Mouse (Mus musculus) lung, postnatal 0 days (tissue): Measurements from ENCODE around the gene Arhgap29. TPM values are rescaled to one million over a fixed set of nuclear protein-coding genes. Genes with fewer than 3 reads are reported as not detected.

Experiments
- ATAC-seq: fragments of 200-750 bp; cut with Nextera tagmentation; 2 replicates; pipeline ENCODE4 v1.8.0; 2017; ENCODE audit warnings: moderate library complexity
- DNase-seq: peaks from one replicate; pipeline ENCODE4 v3.0.0-alpha.2; 2016; ENCODE audit warnings: low spot score
- H3K27ac ChIP-seq: fragments of 300-500 bp; sonication (generic); 2 replicates; pipeline ENCODE4 v1.5.1; 2014; ENCODE audit warnings: antibody characterized with exemption, mild to moderate bottlenecking, low read length, mixed read lengths
- H3K27me3 ChIP-seq: fragments of 300-500 bp; sonication (generic); replicated peaks from 2 replicates; pipeline ENCODE4 v1.6.1; 2014; ENCODE audit warnings: low read length, mixed read lengths; ENCODE audit not compliant: insufficient read depth
- H3K36me3 ChIP-seq: fragments of 300-500 bp; sonication (generic); 2 replicates; pipeline ENCODE4 v1.6.1; 2014; ENCODE audit warnings: low read length, mixed read lengths; ENCODE audit not compliant: insufficient read depth
- H3K4me1 ChIP-seq: fragments of 300-500 bp; sonication (generic); 2 replicates; pipeline ENCODE4 v1.6.1; 2014; ENCODE audit warnings: antibody characterized with exemption, low read depth, low read length, mixed read lengths; ENCODE audit not compliant: insufficient read depth
- H3K4me2 ChIP-seq: fragments of 300-500 bp; sonication (generic); replicated peaks from 2 replicates; pipeline ENCODE4 v1.6.1; 2014; ENCODE audit warnings: low read depth, mild to moderate bottlenecking, low read length, moderate library complexity, mixed read lengths
- H3K4me3 ChIP-seq: fragments of 300-500 bp; sonication (generic); 2 replicates; pipeline ENCODE4 v1.5.1; 2014; ENCODE audit warnings: low read depth, low read length
- H3K9ac ChIP-seq: fragments of 300-500 bp; sonication (generic); replicated peaks from 2 replicates; pipeline ENCODE4 v1.6.1; 2014; ENCODE audit warnings: low read depth, mild to moderate bottlenecking
- H3K9me3 ChIP-seq: fragments of 300-500 bp; sonication (generic); 2 replicates; pipeline ENCODE4 v1.6.1; 2016; ENCODE audit warnings: low read length, mixed read lengths
- CTCF ChIP-seq: IDR thresholded peaks from 2 replicates; pipeline ENCODE4 v1.5.1; 2016; ENCODE audit warnings: antibody characterized with exemption, mild to moderate bottlenecking
- EP300 ChIP-seq: IDR thresholded peaks from 2 replicates; pipeline ENCODE4 v1.6.1; 2016; ENCODE audit warnings: antibody characterized with exemption, mild to moderate bottlenecking, control low read depth
- WGBS: fragments of 180-500 bp; shearing (Covaris S2); extraction: QIAGEN DNeasy Blood & Tissue Kit; methylation state at CpG from one replicate; pipeline ENCODE4 v1.1.7; 2014; 5-methylcytosine and 5-hydroxymethylcytosine counted together
- polyA plus RNA-seq: library from polyadenylated mRNA; unstranded; fragments of >200 nt; fragmentation: Nextera tagmentation; extraction: Ambion mirVana; gene quantifications from 2 replicates; pipeline ENCODE4 v1.2.1, GENCODE M21; 2015

The Arhgap29 gene
- polyA plus RNA-seq, 1 experiment from 2014 or later = 56.8 TPM

DNA sequence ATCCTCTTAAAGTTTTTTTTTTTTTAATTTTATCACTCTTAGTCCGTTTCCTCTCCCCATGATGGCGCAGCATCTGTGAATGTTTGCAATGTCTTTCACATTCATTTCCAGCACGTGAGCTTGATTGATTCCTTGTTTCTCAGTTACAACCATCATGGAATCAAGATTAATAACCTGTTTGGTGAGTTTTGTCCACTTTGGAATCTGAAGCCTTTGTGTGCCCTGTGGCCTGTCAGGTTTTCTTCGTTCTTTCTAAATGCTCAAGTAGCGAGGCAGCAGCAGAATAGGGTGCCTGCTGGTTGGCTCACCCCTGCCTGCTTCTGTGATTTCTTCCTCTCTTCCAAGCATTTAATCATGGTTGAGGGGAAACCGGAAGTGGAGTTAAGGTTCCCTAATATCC lies 2.2 kb upstream of the Arhgap29 start:
- no peak overlapping the region for H3K9ac ChIP-seq
- peak; percentile 80 for DNase-seq
- no peak overlapping the region for H3K4me3 ChIP-seq
- H3K4me2 ChIP-seq = no peak overlapping the region; the same call in 1 of the 2 replicates
- 26% methylated on average over 6 of the region's 6 CpGs for WGBS
- H3K27me3 ChIP-seq = no peaks in the 10 kb centered on the region
- TF ChIP-seq EP300 = no peak
- H3K36me3 ChIP-seq = no peaks in the 10 kb centered on the region
- no peak for ATAC-seq
- H3K4me1 ChIP-seq = no peaks in the 10 kb centered on the region
- 0 out of 2 replicates have a peak overlapping the region, but pooled peaks have one; percentile 15 for H3K27ac ChIP-seq
- H3K9me3 ChIP-seq = no peaks in the 10 kb centered on the region

DNA sequence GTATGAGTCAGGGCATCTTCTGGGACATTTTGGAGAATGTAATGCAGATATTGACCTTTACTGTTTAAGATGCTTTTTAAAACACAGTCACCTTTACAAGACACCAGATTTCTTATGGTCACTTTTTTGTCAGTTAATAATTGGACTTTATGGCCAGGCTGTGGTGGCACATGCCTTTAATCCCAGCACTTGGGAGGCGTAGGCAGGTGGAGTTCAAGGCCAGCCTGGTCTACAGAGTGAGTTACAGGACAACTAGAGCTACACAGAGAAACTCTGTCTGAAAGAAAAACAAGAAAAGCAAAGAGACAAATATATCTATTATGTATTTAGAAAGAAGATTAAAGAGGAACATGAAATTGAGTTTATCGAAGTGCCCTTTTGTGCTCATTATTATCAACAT lies 1.2 kb upstream of the Arhgap29 start:
- no peaks in the 10 kb centered on the region for H3K36me3 ChIP-seq
- ATAC-seq (no peak), DNase-seq (no peak)
- WGBS = 92% methylated on average over 2 of the region's 2 CpGs
- H3K9ac ChIP-seq = no peak overlapping the region
- no peaks in the 10 kb centered on the region for H3K9me3 ChIP-seq
- H3K4me3 ChIP-seq = no peak overlapping the region
- H3K27ac ChIP-seq = no peak overlapping the region
- no peak overlapping the region for H3K4me2 ChIP-seq
- no peaks in the 10 kb centered on the region for H3K4me1 ChIP-seq
- no peaks in the 10 kb centered on the region for H3K27me3 ChIP-seq
- TF ChIP-seq EP300 = no peak
- no peak for TF ChIP-seq CTCF

DNA sequence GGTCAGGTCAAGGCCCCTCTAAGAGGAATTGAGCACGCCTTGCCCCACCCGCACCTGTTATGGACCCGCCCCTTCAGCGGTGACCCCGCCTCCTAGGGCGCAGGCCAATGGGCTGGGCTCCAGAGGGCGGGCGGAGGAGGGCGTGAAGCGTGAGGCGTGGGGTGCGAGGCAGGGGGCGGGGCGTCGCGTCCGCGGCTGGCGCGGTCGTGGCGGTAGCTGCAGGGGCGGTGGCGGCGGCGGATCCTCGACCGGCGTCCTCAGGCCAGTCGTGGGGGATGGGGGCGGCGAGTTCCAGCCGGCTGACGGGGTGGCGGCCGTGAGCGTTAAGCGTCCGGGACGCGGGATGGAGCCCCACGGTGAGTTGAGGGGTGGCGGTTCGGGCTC lies 700 bp downstream of the Arhgap29 start:
- Histone ChIP-seq H3K9me3 (no peaks in the 10 kb centered on the region), H3K27ac (peak overlapping the region; percentile 97), H3K4me1 (no peaks in the 10 kb centered on the region), H3K4me3 (peak overlapping the region; percentile 89), H3K36me3 (no peaks in the 10 kb centered on the region), H3K4me2 (peak overlapping the region; percentile 65), H3K9ac (peak overlapping the region; percentile 91), H3K27me3 (no peaks in the 10 kb centered on the region)
- WGBS = 0% methylated on average over 18 of the region's 44 CpGs
- DNase-seq (peak; percentile 94), ATAC-seq (peak; percentile 98)
- TF ChIP-seq CTCF = no peak
- TF ChIP-seq EP300 = no peak

DNA sequence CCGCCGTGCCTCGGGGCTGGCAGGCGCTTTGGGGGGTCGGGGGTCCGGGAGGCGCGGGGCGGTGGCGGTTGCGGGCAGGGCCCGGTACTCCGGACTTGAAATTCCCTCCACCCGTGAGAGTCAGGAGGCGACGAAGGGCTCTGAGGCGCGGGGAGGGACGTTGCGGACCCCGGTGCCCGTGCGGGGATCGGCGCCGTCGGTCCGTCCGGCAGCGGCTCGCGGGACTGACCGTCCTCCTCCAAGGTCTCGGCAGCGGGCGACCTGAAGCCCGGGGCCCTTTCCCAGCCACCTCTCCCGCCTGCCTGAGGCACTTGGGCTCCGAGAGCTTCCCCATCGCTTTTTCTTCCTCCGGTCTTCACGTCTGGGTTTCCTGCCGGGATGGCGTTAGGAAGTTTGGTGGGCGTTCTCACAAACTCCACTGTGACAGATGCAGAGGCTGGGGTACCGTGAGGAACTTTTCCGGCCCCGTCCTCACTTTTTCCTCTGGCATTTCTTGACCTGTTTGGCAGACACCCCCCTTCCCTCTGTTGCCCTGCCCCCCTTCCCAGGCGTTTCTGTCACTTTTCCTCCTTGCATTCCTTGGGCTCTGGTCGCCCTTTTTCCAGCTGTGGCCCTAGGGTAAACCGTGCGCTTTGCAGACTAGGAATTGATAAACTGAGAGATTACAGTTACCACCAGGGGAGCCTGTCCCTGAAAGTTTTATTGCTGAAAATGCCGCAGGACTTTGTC lies 1.3 kb downstream of the Arhgap29 start:
- WGBS = 1% methylated on average over 35 of the region's 53 CpGs
- peak overlapping the region; percentile 97 for H3K27ac ChIP-seq
- H3K9me3 ChIP-seq = no peaks in the 10 kb centered on the region
- peak overlapping the region; percentile 89 for H3K4me3 ChIP-seq
- H3K4me1 ChIP-seq = no peaks in the 10 kb centered on the region
- H3K36me3 ChIP-seq = no peaks in the 10 kb centered on the region
- no peaks in the 10 kb centered on the region for H3K27me3 ChIP-seq
- peak overlapping the region; percentile 65 for H3K4me2 ChIP-seq
- TF ChIP-seq EP300 = no peak; the same call in 1 of the 2 replicates
- peak; percentile 49 for TF ChIP-seq CTCF
- peak overlapping the region; percentile 91 for H3K9ac ChIP-seq
- peak; percentile 63 for DNase-seq
- ATAC-seq = peak; percentile 41

DNA sequence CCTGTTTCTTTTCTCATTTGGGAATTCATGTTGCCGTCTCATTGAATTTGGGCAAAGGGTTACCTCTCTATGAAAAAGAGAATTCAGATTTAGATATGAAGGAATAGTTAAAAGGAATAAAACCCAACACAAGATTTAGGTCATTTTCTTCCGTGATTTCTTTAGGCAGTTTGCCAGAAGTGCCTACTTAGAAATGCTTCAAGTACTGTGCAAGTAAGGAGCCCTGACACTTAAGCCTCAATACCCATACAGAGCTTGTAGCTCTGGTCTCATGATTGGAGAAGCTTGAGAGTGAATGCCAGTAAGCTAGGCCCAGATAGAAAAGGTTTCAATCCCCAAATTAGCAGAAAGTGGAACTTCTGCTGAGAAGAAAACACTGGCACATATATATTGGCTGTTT lies 2.1 kb downstream of the Arhgap29 start:
- peak; percentile 86 for DNase-seq
- no peaks in the 10 kb centered on the region for H3K36me3 ChIP-seq
- TF ChIP-seq CTCF (no peak), EP300 (peak; percentile 35; the same call in 1 of the 2 replicates)
- H3K9me3 ChIP-seq = no peaks in the 10 kb centered on the region
- 17% methylated on average over 2 of the region's 2 CpGs for WGBS
- peak overlapping the region; percentile 91 for H3K9ac ChIP-seq
- no peak for ATAC-seq
- H3K4me2 ChIP-seq = peak overlapping the region; percentile 65
- H3K27me3 ChIP-seq = no peaks in the 10 kb centered on the region
- H3K4me1 ChIP-seq = no peaks in the 10 kb centered on the region
- peak overlapping the region; percentile 89 for H3K4me3 ChIP-seq
- peak overlapping the region; percentile 97 for H3K27ac ChIP-seq

DNA sequence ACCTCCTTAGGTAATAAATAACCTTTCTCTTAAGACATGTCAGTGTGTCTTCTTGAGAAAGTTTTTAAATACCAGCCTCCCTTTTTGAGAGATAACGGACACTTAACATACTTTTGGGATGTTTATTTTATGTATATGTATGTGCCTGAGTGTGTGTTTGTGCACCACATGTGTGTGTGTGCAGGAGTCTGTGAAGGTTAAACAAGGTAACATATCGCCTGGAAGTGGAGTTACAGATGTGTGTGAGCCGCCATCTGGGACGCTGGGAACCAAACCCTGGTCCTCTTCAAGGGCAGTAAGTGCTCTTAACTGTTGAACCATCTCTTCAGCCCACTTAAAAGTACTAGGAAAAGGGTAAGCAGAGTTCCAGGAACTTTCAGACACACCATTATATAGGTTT lies 3.2 kb downstream of the Arhgap29 start:
- Histone ChIP-seq H3K27ac (peak overlapping the region; percentile 52; the same call in 1 of the 2 replicates), H3K9me3 (no peaks in the 10 kb centered on the region), H3K4me2 (peak overlapping the region; percentile 65), H3K4me1 (no peaks in the 10 kb centered on the region), H3K27me3 (no peaks in the 10 kb centered on the region), H3K9ac (no peak overlapping the region), H3K4me3 (peak overlapping the region; percentile 89), H3K36me3 (no peaks in the 10 kb centered on the region)
- 61% methylated on average over 4 of the region's 4 CpGs for WGBS
- TF ChIP-seq EP300 (peak; percentile 69), CTCF (no peak)
- ATAC-seq (no peak), DNase-seq (no peak)
